Mouse (Mus musculus): ENCODE results near the gene Per1. TPM values are rescaled to one million over a fixed set of nuclear protein-coding genes. Genes with fewer than 3 reads are reported as not detected.

The Per1 gene
- polyA plus RNA-seq, 1 experiment from 2014 or later: 11.5 TPM

DNA sequence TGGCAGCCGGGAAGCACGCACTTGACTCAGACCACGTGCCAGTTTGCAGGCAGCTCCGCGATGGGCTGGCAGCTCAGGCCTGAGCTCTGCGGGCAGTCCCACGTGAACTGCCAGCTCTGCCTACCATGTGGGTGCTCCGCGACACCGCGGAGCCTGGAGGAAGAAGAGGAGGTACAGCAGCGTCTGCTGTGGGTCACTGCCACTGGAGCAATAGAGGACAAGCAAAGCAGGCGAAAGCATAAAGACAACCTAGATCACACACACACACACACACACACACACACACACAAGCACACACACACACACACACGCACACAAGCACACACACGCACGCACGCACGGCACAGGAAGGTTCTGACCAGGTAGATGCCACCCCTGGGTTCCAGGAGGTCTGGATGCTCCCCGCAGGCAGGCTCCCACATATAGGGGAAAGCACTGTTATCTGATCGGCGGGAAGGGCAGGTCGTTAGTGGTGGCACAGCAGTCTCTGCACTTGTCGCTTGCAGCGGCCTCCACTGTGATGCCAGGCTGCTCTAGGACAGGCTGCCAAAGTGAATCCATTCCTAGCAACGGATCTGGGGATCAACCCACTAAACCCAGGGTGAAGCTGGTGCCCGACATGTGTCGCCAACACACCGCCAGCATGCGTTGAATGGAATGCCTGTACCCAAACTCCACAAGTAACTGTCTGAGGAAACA, 28.7 kb upstream of the Per1 start:
- no peaks in the 10 kb centered on the region for H3K36me3 ChIP-seq
- ATAC-seq (ENCODE audit: insufficient number of reproducible peaks, insufficient read depth, low FRiP score, low TSS enrichment): no peak
- H3K27me3 ChIP-seq: no peaks in the 10 kb centered on the region
- H3K9me3 ChIP-seq: no peaks in the 10 kb centered on the region
- H3K4me2 ChIP-seq (replicated peaks): peak overlapping the region; percentile 94
- peaks cover 23% of the 10 kb centered on the region for H3K4me1 ChIP-seq
- WGBS: 2% methylated on average over 29 of the region's 29 CpGs
- H3K9ac ChIP-seq: peak overlapping the region; percentile 44
- H3K4me3 ChIP-seq: peak overlapping the region; percentile 45
- H3K27ac ChIP-seq: no peak overlapping the region

DNA sequence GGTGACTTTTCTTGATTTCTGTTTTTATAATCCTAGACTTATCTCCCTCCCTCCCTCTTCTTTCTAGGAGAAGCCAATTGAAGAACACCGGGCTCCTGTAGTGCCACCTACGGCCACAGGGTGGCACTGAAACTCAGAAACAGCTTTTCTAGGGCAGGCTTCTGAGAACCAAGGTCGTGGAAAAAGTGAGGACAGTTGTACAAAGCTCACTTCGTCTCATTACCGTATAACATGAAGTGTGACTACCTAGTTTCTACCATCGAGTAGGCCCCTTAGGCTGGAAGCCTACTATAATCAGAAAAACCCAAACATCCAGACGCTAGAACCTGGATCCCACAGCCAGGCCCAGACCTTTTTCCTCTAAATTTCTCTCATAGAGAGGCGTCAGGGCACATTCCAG, 28.1 kb upstream of the Per1 start:
- H3K27me3 ChIP-seq: no peaks in the 10 kb centered on the region
- no peaks in the 10 kb centered on the region for H3K9me3 ChIP-seq
- H3K9ac ChIP-seq: peak overlapping the region; percentile 44; the same call in 1 of the 2 replicates
- H3K36me3 ChIP-seq: no peaks in the 10 kb centered on the region
- H3K4me1 ChIP-seq: peaks cover 24% of the 10 kb centered on the region
- peak overlapping the region; percentile 45 for H3K4me3 ChIP-seq
- ATAC-seq (ENCODE audit: insufficient number of reproducible peaks, insufficient read depth, low FRiP score, low TSS enrichment): no peak
- peak overlapping the region; percentile 94 for H3K4me2 ChIP-seq (replicated peaks)
- H3K27ac ChIP-seq: no peak overlapping the region
- 9% methylated on average over 8 of the region's 8 CpGs for WGBS

DNA sequence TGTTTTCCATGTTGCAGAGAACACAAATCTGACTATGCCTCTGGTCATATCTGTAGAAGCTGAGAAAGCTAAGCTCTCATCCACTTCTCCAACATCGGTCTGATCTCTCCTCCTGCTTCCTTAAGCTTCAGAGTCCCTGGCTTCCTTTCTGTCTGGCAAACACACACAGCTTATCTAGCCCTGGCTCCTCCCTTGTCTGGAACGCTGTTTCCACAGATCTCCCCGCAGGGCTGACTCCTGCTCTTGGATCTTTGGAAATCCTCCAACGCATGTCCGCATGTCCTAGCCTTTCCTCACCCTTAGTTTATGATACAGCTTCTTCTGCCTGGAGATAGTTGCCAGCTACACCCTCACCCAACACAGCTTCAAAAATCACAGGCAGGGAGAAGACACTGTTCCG, 27.4 kb upstream of the Per1 start:
- no peak for ATAC-seq (ENCODE audit: insufficient number of reproducible peaks, insufficient read depth, low FRiP score, low TSS enrichment)
- Histone ChIP-seq H3K36me3 (no peaks in the 10 kb centered on the region), H3K4me2 (replicated peaks) (no peak overlapping the region), H3K27me3 (no peaks in the 10 kb centered on the region), H3K9ac (no peak overlapping the region), H3K4me3 (no peak overlapping the region), H3K4me1 (peaks cover 30% of the 10 kb centered on the region), H3K9me3 (no peaks in the 10 kb centered on the region), H3K27ac (no peak overlapping the region)
- WGBS: 63% methylated on average over 6 of the region's 6 CpGs

DNA sequence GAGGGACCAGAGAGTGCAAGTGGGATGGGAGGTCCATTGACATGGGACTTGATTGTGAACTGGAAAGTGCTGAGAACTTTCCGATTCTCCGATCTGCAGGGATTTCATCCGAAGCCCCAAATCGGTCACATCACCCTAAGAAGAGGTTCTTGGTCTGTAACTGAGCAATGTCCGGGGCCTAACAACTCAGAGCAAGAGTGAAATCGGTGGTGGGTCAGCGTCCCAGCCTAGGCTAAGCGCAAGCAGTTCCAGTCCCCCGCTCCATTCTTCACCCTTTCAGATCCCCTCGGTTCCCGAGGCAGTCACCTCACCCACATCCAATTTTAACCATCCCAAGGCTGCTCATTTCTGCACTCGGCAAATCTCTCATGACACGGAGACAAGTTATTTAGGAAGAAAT, 24.9 kb upstream of the Per1 start:
- 2% methylated on average over 13 of the region's 13 CpGs for WGBS
- ATAC-seq (ENCODE audit: insufficient number of reproducible peaks, insufficient read depth, low FRiP score, low TSS enrichment): no peak

DNA sequence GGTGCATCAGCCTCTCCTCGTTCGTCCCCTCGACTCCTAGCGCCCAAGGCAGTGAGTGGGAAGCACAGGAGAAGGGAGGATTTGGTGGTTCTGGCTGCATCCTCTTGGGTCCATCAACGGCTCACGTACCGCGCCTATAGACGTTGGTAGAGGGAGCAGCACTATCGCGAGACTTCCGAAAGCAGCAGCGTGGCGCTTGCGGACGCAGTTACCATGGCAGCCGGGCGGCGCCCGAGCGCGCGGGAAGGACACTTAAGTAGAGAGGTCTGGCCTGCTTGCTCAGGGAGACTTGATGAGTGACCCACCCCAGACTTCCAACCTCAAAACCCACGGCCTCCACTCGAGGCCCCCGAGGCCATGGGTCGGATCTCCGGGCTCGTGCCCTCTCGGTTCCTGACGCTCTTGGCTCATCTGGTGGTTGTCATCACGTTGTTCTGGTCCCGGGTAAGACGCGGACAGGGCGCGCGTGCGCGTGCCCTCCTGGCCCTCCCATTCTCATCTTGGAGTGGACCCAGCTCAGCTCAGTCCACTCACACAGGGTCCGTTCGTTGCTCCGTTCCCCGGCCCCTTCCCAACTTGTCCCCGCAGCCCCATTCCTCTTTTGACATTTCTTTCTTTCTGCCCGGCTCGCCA, 24.3 kb upstream of the Per1 start, which contains the start of gene Tmem107:
Gene Tmem107, plus strand, starts transcription at position 217 of the 633 bp plus-strand sequence.
- Histone ChIP-seq H3K4me1 (peaks cover 29% of the 10 kb centered on the region), H3K27ac (peak within 1 kb of the TSS; percentile 92), H3K4me2 (replicated peaks) (peak within 1 kb of the TSS; percentile 83), H3K36me3 (no peaks in the 10 kb centered on the region), H3K9ac (peak within 1 kb of the TSS; percentile 78), H3K4me3 (peak within 1 kb of the TSS; percentile 63), H3K27me3 (no peaks in the 10 kb centered on the region), H3K9me3 (no peaks in the 10 kb centered on the region)
- under 1% methylated on average over 47 of the region's 47 CpGs for WGBS
- peak; percentile 84 for ATAC-seq (ENCODE audit: insufficient number of reproducible peaks, insufficient read depth, low FRiP score, low TSS enrichment)

More for the DNA sequence above, 24.9 kb upstream of the Per1 start:
- Histone ChIP-seq H3K4me1 (peaks cover 29% of the 10 kb centered on the region), H3K36me3 (no peaks in the 10 kb centered on the region), H3K9me3 (no peaks in the 10 kb centered on the region), H3K9ac (peak overlapping the region; percentile 78), H3K27ac (peak overlapping the region; percentile 92), H3K27me3 (no peaks in the 10 kb centered on the region), H3K4me2 (replicated peaks) (peak overlapping the region; percentile 83), H3K4me3 (peak overlapping the region; percentile 63)

DNA sequence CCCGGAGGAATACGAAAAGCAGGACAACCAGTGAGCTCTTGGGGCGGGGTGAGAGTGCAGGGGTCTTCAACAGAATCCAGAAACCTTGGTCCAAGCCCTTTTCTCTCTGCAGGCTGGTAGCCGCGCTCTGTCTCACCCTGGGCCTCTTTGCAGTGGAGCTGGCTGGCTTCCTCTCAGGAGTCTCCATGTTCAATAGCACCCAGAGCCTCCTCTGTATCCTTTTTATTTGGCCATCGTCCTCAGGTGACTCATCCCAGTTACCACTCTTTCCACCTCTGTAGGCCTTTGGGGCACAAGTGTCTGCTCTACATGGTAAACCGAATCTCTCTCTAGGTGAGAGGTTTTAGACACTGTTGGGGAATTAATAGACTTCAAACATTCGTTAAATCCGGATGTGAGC, 23.8 kb upstream of the Per1 start:
- Histone ChIP-seq H3K4me2 (replicated peaks) (peak overlapping the region; percentile 83), H3K4me1 (peaks cover 24% of the 10 kb centered on the region), H3K4me3 (peak overlapping the region; percentile 63), H3K27me3 (no peaks in the 10 kb centered on the region), H3K36me3 (no peaks in the 10 kb centered on the region), H3K27ac (peak overlapping the region; percentile 92; the same call in 1 of the 2 replicates), H3K9ac (peak overlapping the region; percentile 78), H3K9me3 (no peaks in the 10 kb centered on the region)
- no peak for ATAC-seq (ENCODE audit: insufficient number of reproducible peaks, insufficient read depth, low FRiP score, low TSS enrichment)
- 26% methylated on average over 9 of the region's 9 CpGs for WGBS

DNA sequence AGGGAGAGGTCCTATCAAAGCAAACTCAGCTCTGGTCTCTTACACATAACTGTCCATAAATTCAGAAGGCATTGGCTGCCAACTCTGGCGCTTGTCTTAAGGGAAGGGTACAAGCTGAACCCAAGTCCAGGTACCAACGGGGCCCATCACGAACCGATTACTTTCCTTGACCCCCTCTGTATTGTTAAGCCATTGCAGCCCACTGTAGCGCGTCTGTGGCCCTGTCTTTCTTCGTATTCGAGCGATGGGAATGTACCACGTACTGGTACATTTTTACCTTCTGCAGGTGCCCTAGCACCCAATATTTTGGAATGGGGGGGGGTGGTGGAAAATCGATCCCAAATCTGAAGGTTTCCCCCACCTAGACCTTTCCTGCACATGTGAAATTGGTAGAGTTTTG, 22.8 kb upstream of the Per1 start:
- peak overlapping the region; percentile 50 for H3K9ac ChIP-seq
- H3K36me3 ChIP-seq: no peaks in the 10 kb centered on the region
- WGBS: 83% methylated on average over 11 of the region's 11 CpGs
- H3K27me3 ChIP-seq: no peaks in the 10 kb centered on the region
- H3K4me3 ChIP-seq: peak overlapping the region; percentile 24
- peaks cover 19% of the 10 kb centered on the region for H3K4me1 ChIP-seq
- peak overlapping the region; percentile 83 for H3K4me2 ChIP-seq (replicated peaks)
- ATAC-seq (ENCODE audit: insufficient number of reproducible peaks, insufficient read depth, low FRiP score, low TSS enrichment): no peak
- no peaks in the 10 kb centered on the region for H3K9me3 ChIP-seq
- H3K27ac ChIP-seq: peak overlapping the region; percentile 56

DNA sequence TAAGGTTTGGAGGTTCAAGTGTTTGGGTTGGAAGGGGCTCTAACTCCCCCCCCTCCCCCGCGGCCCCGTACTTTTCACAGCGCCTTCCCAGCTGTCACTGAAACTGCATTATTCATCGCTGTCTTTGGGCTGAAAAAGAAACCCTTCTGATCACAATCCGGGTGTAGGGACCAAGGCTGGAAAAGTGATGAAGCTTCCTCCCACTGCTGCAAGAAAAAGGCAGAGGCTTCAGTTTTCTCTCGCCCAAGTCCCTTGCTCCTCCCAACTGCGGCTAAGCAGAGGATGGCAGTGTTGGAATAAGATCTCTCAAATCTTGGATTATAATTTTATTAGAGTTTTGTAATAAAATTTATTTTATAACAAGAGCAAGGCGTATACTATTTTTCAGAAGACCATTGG, 22.4 kb upstream of the Per1 start:
- H3K4me3 ChIP-seq: peak overlapping the region; percentile 24
- peak overlapping the region; percentile 83 for H3K4me2 ChIP-seq (replicated peaks)
- H3K4me1 ChIP-seq: peaks cover 19% of the 10 kb centered on the region
- WGBS: 11% methylated on average over 9 of the region's 9 CpGs
- peak overlapping the region; percentile 56 for H3K27ac ChIP-seq
- H3K9me3 ChIP-seq: no peaks in the 10 kb centered on the region
- H3K36me3 ChIP-seq: no peaks in the 10 kb centered on the region
- peak overlapping the region; percentile 50 for H3K9ac ChIP-seq
- no peaks in the 10 kb centered on the region for H3K27me3 ChIP-seq
- no peak for ATAC-seq (ENCODE audit: insufficient number of reproducible peaks, insufficient read depth, low FRiP score, low TSS enrichment)

DNA sequence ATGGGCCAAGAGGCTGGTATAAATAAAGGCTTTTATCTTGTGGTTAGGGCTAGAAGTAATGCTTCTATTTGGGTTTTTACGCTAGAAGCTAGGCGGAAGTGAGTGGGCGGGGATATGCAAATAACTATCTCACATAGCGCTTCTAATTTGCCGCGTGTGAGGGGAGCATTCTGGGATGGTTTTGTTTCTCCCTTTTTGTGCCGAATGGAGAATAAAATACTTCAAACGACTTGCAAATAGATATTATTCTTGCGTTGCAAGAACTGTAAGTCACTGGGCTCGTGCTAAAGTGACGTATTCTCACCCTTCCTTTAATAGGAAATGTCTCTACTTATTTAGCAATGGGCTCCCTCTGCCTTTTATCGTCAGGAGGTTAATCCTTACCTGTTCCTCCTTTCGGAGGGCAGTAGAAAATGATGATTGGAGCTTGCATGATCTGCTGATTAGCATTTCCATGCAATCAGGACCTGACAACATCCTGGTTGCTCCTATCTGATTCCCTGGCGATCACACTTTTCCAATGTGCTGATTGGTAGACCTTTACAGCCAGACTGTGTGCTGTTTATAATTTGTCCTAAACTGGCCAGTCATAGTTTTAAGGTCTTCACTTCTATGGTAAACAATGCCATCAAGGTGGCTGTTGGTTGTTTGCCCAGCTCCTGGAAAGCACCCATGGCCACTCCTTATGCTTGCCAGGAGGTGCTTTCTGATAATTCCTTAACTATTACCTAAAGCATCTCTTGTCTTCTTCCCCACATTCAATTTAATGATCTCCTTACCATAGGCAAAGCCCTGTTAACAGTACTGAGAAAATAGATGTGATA, 21.7 kb upstream of the Per1 start:
- WGBS: under 1% methylated on average over 14 of the region's 14 CpGs
- peaks cover 19% of the 10 kb centered on the region for H3K4me1 ChIP-seq
- H3K27me3 ChIP-seq: no peaks in the 10 kb centered on the region
- peak overlapping the region; percentile 83 for H3K4me2 ChIP-seq (replicated peaks)
- no peaks in the 10 kb centered on the region for H3K36me3 ChIP-seq
- peak overlapping the region; percentile 50 for H3K9ac ChIP-seq
- H3K27ac ChIP-seq: peak overlapping the region; percentile 92
- ATAC-seq (ENCODE audit: insufficient number of reproducible peaks, insufficient read depth, low FRiP score, low TSS enrichment): peak; percentile 52
- peak overlapping the region; percentile 24 for H3K4me3 ChIP-seq
- H3K9me3 ChIP-seq: no peaks in the 10 kb centered on the region

DNA sequence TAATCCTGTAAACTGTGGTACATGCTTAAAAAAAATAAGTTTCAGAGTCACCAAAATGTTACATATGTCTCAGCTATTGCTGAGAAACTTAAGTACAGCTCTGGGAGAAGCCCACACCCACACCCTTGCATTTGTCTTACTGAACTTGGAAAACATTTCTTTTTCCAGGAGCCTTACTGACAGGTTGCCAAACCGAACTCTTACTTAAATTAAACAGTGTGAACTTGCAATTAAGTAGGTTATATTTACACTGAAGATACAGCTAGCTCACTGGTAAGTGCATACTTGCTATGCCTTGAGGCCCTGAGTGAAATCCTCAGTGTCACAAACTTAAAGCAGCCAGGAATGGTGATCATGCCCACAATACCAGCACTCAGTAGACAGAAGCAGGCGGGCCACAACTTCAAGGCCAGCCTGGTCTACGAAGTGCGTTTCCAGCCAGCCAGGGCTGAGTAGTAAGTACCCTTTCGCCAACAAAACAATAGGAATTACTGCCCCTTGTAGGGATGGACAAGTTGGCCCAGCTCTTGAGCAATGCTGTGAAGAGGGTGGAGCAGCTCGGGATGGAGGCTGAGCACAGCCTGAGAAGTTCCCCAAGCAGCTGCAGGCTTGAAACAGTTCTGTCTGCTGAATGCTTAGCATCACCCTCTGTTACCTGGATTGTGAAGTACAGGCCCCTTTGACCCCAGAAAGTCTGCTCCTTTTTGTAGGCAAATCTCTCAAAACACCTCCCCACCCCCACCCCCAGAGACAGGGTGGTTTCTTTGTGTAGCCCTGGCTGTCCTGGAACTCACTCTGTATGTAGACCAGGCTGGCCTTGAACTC, 20.9 kb upstream of the Per1 start:
- Histone ChIP-seq H3K9ac (no peak overlapping the region), H3K27ac (peak overlapping the region; percentile 92), H3K4me2 (replicated peaks) (0 out of 2 replicates have a peak overlapping the region, but pooled peaks have one; percentile 11), H3K4me3 (no peak overlapping the region), H3K4me1 (peaks cover 19% of the 10 kb centered on the region), H3K27me3 (no peaks in the 10 kb centered on the region), H3K9me3 (no peaks in the 10 kb centered on the region), H3K36me3 (no peaks in the 10 kb centered on the region)
- ATAC-seq (ENCODE audit: insufficient number of reproducible peaks, insufficient read depth, low FRiP score, low TSS enrichment): no peak
- 42% methylated on average over 6 of the region's 6 CpGs for WGBS

DNA sequence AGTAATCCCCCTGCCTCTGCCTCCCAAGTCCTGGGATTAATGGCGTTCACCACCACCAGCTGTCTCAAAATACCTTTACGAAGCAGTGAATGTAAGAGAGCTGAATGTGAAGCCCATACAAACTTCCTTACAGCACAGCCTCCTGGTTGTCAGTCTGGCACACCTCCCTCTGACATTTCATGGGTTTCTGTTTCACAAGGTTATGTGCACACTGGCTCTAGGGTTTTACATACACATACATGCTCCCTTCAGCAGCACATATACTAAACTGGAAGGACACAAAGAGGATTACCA, 20.3 kb upstream of the Per1 start:
- H3K4me2 ChIP-seq (replicated peaks): no peak overlapping the region
- peak overlapping the region; percentile 92 for H3K27ac ChIP-seq
- 52% methylated on average over 2 of the region's 2 CpGs for WGBS
- no peaks in the 10 kb centered on the region for H3K36me3 ChIP-seq
- peaks cover 19% of the 10 kb centered on the region for H3K4me1 ChIP-seq
- no peak overlapping the region for H3K9ac ChIP-seq
- no peak for ATAC-seq (ENCODE audit: insufficient number of reproducible peaks, insufficient read depth, low FRiP score, low TSS enrichment)
- no peaks in the 10 kb centered on the region for H3K9me3 ChIP-seq
- H3K27me3 ChIP-seq: no peaks in the 10 kb centered on the region
- no peak overlapping the region for H3K4me3 ChIP-seq
